Mouse (Mus musculus) hindbrain, postnatal 0 days (tissue): ENCODE measurements around the gene Elk4. TPM values are rescaled to one million over a fixed set of nuclear protein-coding genes. Genes with fewer than 3 reads are reported as not detected.

Experiments used
- ATAC-seq: fragments of 200-750 bp; cut with Nextera tagmentation; 2 replicates; pipeline ENCODE4 v1.8.0; 2017; ENCODE audit warnings: mild to moderate bottlenecking, moderate TSS enrichment, moderate library complexity
- DNase-seq: peaks from one replicate; pipeline ENCODE4 v3.0.0-alpha.2; 2015; ENCODE audit warnings: low spot score
- H3K27ac ChIP-seq: fragments of 300-500 bp; sonication (generic); 2 replicates; pipeline ENCODE4 v1.5.1; 2014; ENCODE audit warnings: mild to moderate bottlenecking
- H3K27me3 ChIP-seq: fragments of 300-500 bp; sonication (generic); 2 replicates; pipeline ENCODE4 v1.6.1; 2014; ENCODE audit warnings: low read length, mixed read lengths; ENCODE audit not compliant: insufficient read depth
- H3K36me3 ChIP-seq: fragments of 300-500 bp; sonication (generic); 2 replicates; pipeline ENCODE4 v1.6.1; 2014; ENCODE audit warnings: low read length, mixed read lengths; ENCODE audit not compliant: insufficient read depth
- H3K4me1 ChIP-seq: fragments of 300-500 bp; sonication (generic); 2 replicates; pipeline ENCODE4 v1.6.1; 2014; ENCODE audit warnings: antibody characterized with exemption, low read length, mixed read lengths; ENCODE audit not compliant: insufficient read depth
- H3K4me2 ChIP-seq: fragments of 300-500 bp; sonication (generic); 2 replicates; pipeline ENCODE4 v1.6.1; 2014; ENCODE audit warnings: low read depth, mild to moderate bottlenecking, low read length, moderate library complexity, mixed read lengths
- H3K4me3 ChIP-seq: fragments of 300-500 bp; sonication (generic); 2 replicates; pipeline ENCODE4 v1.5.1; 2014; ENCODE audit warnings: low read length
- H3K9ac ChIP-seq: fragments of 300-500 bp; sonication (generic); replicated peaks from 2 replicates; pipeline ENCODE4 v1.6.1; 2014; ENCODE audit warnings: mild to moderate bottlenecking, low read length, moderate library complexity, mixed read lengths
- H3K9me3 ChIP-seq: fragments of 300-500 bp; sonication (generic); 2 replicates; pipeline ENCODE4 v1.6.1; 2016; ENCODE audit warnings: low read length, mixed read lengths
- CTCF ChIP-seq: IDR thresholded peaks from 2 replicates; pipeline ENCODE4 v1.5.1; 2016; ENCODE audit warnings: antibody characterized with exemption, control low read depth, low read depth
- WGBS: fragments of 180-500 bp; shearing (Covaris S2); extraction: QIAGEN DNeasy Blood & Tissue Kit; methylation state at CpG from one replicate; pipeline ENCODE4 v1.1.7; 2014; 5-methylcytosine and 5-hydroxymethylcytosine counted together
- polyA plus RNA-seq: library from polyadenylated mRNA; unstranded; fragments of >200 nt; fragmentation: Nextera tagmentation; extraction: Ambion mirVana; gene quantifications from 2 replicates; pipeline ENCODE4 v1.2.1, GENCODE M21; 2015
- total RNA-seq: library from RNA; depleted of rRNA; stranded (reverse); fragments of >200 nt; gene quantifications from 2 replicates; pipeline ENCODE4 v1.2.3, GENCODE M21; 2014

Elk4 gene
- total and polyA plus RNA-seq, 2 experiments from 2014 or later: 8.2 to 22.4 TPM

DNA sequence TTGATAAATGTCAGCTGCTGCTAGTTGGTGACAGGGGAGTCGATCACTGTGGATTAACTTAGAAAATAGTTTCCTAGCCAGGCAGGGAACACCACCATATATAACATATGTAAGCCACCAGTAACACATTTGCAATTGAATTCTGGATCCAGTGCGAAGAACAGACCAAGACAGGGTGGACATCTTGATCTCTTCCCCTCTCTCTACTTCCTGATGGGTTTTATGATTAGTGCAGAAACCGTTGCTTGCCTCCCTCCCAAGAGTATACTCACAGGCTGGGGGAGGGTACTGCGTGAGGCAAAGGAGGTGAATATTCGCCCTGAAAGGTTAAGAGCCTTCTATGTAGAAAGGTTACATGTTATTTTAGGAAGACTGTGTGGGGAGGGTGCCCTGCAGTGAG is 41.6 kb upstream of the Elk4 start:
- 41% methylated on average over 5 of the region's 5 CpGs for WGBS
- H3K4me2 ChIP-seq: no peak overlapping the region

DNA sequence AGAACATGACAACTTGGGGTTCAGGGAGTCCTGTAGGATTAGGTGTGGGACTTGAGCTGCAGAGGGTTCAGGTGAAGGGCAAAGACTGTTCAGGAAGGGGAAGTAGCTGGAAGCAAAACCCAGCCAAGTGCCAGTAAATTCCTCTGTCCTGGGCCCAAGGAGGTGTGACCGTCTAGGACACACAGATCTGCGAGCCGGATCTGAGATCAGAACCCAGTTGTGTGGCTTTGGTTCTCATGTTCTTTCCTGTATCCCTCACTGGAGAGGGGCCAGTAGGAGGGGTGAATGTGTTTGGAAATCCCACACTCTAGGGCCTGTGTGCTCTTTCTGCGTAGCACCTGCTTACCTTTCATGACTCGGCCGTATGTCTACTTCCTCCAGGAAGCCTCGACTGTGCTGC is 40.1 kb upstream of the Elk4 start:
- TF ChIP-seq CTCF: no peak
- Histone ChIP-seq H3K27me3 (0 out of 2 replicates have a peak, but pooled peaks cover 3% of the 10 kb centered on the region), H3K4me1 (peaks cover 10% of the 10 kb centered on the region), H3K9me3 (no peaks in the 10 kb centered on the region), H3K9ac (no peak overlapping the region), H3K4me2 (no peak overlapping the region), H3K36me3 (no peaks in the 10 kb centered on the region), H3K27ac (no peak overlapping the region), H3K4me3 (no peak overlapping the region)
- no peak for DNase-seq
- ATAC-seq: no peak
- WGBS: 79% methylated on average over 7 of the region's 7 CpGs

More for the DNA sequence above, 41.6 kb upstream of the Elk4 start:
- peaks cover 6% of the 10 kb centered on the region for H3K4me1 ChIP-seq
- no peak for ATAC-seq
- no peak for TF ChIP-seq CTCF
- no peak overlapping the region for H3K4me3 ChIP-seq
- DNase-seq: no peak
- H3K36me3 ChIP-seq: no peaks in the 10 kb centered on the region
- H3K27ac ChIP-seq: no peak overlapping the region
- H3K27me3 ChIP-seq: 0 out of 2 replicates have a peak, but pooled peaks cover 3% of the 10 kb centered on the region
- no peaks in the 10 kb centered on the region for H3K9me3 ChIP-seq
- no peak overlapping the region for H3K9ac ChIP-seq

DNA sequence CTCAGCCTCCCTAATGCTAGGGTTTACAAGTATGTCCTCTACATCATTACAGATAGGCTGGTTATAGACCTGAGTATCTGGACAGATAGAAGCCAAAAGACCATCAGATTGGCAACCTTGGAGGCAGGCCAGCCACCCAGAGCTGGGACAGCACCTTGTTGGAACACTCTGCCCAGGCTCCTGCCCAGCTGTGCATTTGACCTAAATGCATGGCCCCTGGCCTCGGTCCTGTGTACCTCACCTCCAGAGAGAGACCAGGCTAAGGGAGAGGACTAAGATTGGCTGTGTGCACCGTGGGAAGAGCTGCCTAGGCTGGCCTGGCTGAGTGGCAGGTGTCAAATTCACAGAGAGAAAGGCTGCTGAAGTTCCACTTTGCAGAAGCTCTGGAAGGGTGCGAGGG is 38.9 kb upstream of the Elk4 start:
- 32% methylated on average over 3 of the region's 3 CpGs for WGBS
- ATAC-seq (no peak), DNase-seq (no peak)
- Histone ChIP-seq H3K36me3 (no peaks in the 10 kb centered on the region), H3K4me2 (no peak overlapping the region), H3K4me3 (no peak overlapping the region), H3K9me3 (no peaks in the 10 kb centered on the region), H3K9ac (no peak overlapping the region), H3K27ac (no peak overlapping the region), H3K27me3 (0 out of 2 replicates have a peak, but pooled peaks cover 3% of the 10 kb centered on the region), H3K4me1 (peaks cover 4% of the 10 kb centered on the region; the same call in 1 of the 2 replicates)
- no peak for TF ChIP-seq CTCF

DNA sequence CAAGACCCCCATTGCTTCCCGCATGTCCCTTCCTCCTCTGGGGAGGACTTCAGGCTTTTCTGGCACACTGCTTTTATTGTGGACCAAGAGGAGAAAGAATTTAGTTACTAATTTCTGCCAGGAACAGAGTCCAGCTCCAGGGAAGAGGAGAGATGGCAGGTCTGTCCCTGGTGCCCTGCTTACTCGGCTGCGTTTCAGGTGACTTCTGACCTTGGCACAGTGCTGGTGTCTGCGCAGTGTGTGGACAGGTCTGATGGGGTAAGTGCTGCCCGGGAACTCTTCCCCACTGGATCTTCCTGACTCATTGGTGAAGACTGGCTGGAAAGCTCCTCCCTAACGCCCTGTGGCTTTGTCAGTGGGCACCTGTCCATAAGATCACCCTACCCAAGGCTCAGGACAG is 38.4 kb upstream of the Elk4 start:
- Histone ChIP-seq H3K4me2 (no peak overlapping the region), H3K27ac (no peak overlapping the region), H3K4me1 (peaks cover 4% of the 10 kb centered on the region; the same call in 1 of the 2 replicates), H3K4me3 (no peak overlapping the region), H3K27me3 (0 out of 2 replicates have a peak, but pooled peaks cover 3% of the 10 kb centered on the region), H3K36me3 (no peaks in the 10 kb centered on the region), H3K9me3 (no peaks in the 10 kb centered on the region), H3K9ac (no peak overlapping the region)
- 63% methylated on average over 6 of the region's 6 CpGs for WGBS
- ATAC-seq: no peak
- TF ChIP-seq CTCF: no peak
- no peak for DNase-seq

DNA sequence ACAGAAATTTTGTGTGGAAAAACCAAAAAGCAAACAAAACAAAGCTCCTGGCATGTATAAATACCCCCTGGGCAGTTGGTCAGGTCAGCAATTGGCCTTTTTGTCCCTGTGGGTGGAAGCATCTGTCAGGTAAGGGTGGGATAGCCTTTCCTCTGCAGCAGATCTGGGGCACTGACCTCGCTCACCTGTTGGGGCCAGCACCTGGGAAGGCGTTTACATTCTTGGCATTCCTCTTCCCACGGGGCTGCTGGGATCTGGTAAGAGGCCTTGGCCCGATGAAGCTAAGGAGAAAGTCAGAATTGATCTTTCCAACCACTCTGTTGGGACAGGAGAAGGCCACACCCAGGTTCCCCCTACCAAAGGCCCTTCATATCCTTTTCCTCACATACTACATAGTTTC is 37.6 kb upstream of the Elk4 start:
- ATAC-seq: no peak
- Histone ChIP-seq H3K4me2 (no peak overlapping the region), H3K27ac (no peak overlapping the region), H3K4me3 (no peak overlapping the region), H3K9me3 (no peaks in the 10 kb centered on the region), H3K4me1 (0 out of 2 replicates have a peak, but pooled peaks cover 4% of the 10 kb centered on the region), H3K9ac (no peak overlapping the region), H3K27me3 (0 out of 2 replicates have a peak, but pooled peaks cover 3% of the 10 kb centered on the region), H3K36me3 (no peaks in the 10 kb centered on the region)
- TF ChIP-seq CTCF: no peak
- WGBS: 65% methylated on average over 4 of the region's 4 CpGs
- no peak for DNase-seq

DNA sequence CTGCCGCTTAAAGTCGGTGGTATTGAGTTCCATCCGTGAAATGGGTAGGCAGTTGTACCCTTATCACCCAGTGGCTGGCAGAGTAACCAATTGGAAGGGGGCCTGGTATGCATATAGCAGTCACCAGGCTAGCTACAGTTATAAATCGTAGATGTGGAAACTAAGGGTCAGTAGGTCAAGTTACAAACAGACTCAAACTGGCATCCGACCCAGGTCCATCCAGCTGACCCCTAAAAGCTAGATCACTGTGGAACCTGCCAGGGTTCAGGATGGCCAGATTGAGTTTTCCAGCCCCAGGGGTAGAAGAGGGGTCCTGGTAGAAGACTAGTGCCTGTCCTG is 37.1 kb upstream of the Elk4 start:
- 0 out of 2 replicates have a peak, but pooled peaks cover 3% of the 10 kb centered on the region for H3K27me3 ChIP-seq
- no peak for TF ChIP-seq CTCF
- no peak overlapping the region for H3K4me2 ChIP-seq
- no peak for DNase-seq
- no peaks in the 10 kb centered on the region for H3K36me3 ChIP-seq
- 47% methylated on average over 5 of the region's 5 CpGs for WGBS
- no peak overlapping the region for H3K4me3 ChIP-seq
- H3K27ac ChIP-seq: no peak overlapping the region
- H3K9me3 ChIP-seq: no peaks in the 10 kb centered on the region
- 0 out of 2 replicates have a peak, but pooled peaks cover 4% of the 10 kb centered on the region for H3K4me1 ChIP-seq
- ATAC-seq: no peak
- no peak overlapping the region for H3K9ac ChIP-seq

DNA sequence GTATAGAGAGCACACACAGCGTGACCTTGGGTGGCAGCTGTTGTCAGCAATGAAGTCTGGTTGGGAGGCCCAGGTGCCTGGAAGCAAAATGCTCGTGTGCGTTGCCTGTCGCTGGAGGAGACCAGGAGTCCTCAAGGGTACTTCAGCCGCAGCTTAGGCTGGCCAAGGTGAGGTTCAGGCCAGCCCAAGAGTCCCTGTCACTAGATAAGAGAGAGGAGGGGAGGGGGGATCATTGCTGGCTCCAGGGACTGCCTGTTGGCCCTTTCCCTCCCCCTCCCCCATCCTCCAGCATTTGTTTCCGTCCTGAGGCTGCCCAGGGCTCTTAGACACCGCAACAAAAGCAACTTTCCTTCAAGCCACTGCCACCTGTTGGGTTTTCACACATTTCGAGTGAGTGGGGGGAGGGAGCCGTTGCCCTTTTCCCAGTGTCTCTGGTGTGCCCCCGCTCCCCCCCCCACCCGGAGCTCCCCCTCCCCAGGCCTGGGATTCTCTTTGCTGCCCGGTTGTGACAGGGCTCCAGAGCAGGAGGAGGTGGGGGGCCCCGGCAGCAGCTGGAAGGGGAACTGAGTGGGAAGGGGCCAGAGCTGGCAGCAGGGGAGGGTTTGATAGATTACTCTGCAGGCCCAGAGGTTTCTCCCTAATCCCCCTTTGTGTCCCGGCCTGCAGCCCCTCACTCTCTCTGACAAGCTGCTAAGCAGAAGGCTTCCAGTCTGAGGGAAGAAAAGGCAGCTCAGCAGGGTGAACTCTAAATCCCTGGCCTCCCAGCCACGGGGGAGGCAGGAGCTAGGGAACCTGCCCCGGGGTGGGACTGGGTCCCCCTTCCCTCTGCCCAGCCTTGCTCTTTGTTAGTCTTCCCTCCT is 36.5 kb upstream of the Elk4 start:
- TF ChIP-seq CTCF: no peak
- 13% methylated on average over 16 of the region's 16 CpGs for WGBS
- Histone ChIP-seq H3K4me2 (no peak overlapping the region), H3K36me3 (no peaks in the 10 kb centered on the region), H3K27ac (no peak overlapping the region), H3K9me3 (no peaks in the 10 kb centered on the region), H3K4me3 (no peak overlapping the region), H3K4me1 (0 out of 2 replicates have a peak, but pooled peaks cover 4% of the 10 kb centered on the region), H3K9ac (no peak overlapping the region), H3K27me3 (no peaks in the 10 kb centered on the region)
- DNase-seq (no peak), ATAC-seq (no peak)
